Mouse (Mus musculus): ENCODE measurements at regions not wholly inside any gene's neighbourhood (a gene's known extent, or its start where the extent isn't known, plus 50 kb on each side); places are given as distances from the start of the nearest gene placed in this dataset.

GRCm38 (mm10) chr14:25270227-25270876 lies 188.6 kb upstream of the Zmiz1 start:
- TF ChIP-seq CTCF (IDR thresholded peaks at IDR 0.05; ENCODE audit: insufficient read depth, low read depth, low read length) (no peak), POLR2A (IDR thresholded peaks at IDR 0.05; ENCODE audit: insufficient read depth, low read depth, low read length) (no peak)

All from olfactory bulb, adult 2 months (tissue).